Mouse (Mus musculus) activated CD4-positive, CD25-positive, alpha-beta regulatory T cell, adult 4 months (primary cell): ENCODE data around the gene Samd4b. TPM values are rescaled to one million over a fixed set of nuclear protein-coding genes. Genes with fewer than 3 reads are reported as not detected.
A peak's percentile ranks its signal among the peaks of the same experiment; 100 is the strongest.

ENCODE experiments used
- ATAC-seq: one replicate; pipeline ENCODE4 v1.8.0; 2017
- polyA plus RNA-seq, 2 experiments: library from polyadenylated mRNA; unstranded; fragments of 100-300 nt; shearing (Covaris generic); gene quantifications; one replicate each; pipeline ENCODE4 v1.2.1; 2017

Gene Samd4b
- polyA plus RNA-seq, 2 experiments from 2014 or later: 6.2 to 7.4 TPM

DNA sequence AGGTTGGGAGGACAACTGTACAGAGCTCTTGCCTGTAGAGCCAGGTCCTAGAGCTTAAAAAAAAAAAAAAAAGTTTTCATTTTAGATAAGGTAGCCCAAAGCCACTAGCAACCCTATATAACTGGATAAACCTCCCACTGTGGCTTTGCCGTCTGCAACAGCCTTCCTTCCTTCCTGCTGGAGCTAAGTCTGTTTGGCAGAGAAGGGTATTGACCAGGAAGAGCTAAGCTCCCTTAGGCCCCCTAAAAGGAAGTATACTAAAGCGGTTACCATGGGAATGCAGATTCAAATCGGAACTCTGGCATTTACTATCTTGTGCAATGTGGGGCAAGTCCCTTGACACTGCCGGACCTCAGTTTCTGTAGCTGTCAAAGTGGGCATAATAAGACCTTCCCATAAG is 155.3 kb downstream of the Samd4b start:
- ATAC-seq: no peak

DNA sequence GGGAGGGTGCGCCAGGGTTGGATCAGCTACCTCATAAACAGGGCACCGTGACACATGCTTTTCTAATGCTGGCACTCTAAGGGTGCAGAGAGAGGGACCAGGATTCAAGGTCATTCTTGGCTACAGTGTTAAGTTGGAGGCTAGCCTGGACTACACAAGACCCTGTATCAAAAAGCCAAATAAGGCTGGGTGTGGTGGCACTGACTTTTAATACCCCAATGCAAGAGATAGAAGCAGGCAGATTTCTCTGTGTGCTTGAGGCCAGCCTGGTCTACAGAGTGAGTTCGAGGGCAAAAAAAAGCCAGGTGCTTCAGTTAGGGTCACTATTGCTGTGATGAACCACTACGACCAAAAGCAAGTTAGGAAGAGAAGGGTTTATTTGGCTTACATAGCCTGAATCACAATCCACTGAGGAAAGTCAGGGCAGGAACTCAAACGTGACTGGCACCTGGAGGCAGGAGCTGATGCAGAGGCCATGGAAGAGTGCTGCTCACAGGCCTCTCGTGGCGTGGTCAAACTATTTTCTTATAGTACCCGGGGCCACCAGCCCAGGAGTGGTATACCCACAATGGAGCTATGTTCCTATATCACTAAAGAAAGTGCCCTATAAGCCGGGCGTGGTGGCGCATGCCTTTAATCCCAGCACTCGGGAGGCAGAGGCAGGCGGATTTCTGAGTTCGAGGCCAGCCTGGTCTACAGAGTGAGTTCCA is 156.0 kb downstream of the Samd4b start:
- no peak for ATAC-seq

DNA sequence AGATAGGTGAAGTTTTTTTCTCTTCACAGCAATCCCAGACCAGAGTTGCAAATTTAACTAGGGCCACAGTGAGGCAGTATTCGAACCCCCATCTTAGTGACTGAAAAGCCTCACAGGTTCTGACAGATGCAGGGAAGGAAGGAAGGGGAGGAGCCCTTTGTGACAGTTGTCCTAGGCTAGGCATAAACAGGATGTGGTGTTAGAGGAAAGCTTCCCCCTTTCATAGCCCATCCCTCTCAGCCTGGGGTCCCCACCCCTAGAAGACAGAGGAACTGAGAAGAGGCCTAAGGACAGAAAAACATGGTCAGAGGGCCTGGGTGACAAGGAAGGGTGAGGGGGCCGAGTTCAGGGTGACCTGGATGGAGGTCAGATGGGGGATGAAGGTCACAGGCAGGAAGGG is 157.2 kb downstream of the Samd4b start:
- ATAC-seq: peak; percentile 52

DNA sequence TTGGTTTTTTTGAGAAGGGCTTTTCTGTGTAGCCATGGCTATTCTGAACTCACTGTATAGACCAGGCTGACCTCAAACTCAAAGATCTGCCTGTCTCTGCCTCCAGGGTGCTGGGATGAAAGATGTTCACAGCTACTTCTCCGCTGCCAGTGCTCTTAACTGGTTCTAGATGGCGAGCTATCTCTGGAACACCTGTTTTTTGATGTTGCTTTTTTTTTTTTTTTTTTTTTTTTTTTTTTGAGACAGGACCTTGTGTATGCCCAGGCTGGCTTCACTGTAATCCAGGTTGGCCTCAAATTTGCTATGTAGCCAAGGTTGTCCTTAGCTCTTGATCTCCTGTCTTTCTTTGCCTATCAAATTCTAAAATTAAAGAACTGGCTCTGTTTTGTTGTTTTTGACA is 159.2 kb downstream of the Samd4b start:
- no peak for ATAC-seq

DNA sequence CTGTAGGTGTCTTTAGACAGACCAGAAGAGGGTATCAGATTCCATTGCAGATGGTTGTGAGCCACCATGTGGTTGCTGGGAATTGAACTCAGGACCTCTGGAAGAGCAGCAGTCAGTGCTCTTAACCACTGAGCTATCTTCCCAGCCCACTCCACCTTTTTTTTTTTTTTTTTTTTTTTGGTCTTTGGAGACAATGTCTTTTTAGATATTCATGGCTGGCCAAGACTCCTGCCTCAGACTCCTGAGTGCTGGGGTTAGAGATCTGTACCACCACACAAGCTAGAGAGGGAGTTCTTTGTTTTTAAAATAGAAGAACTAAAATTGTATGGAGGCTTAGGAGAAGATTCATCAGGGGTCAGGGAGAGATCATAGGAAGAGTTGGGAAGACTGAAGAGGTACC is 160.0 kb downstream of the Samd4b start:
- no peak for ATAC-seq

DNA sequence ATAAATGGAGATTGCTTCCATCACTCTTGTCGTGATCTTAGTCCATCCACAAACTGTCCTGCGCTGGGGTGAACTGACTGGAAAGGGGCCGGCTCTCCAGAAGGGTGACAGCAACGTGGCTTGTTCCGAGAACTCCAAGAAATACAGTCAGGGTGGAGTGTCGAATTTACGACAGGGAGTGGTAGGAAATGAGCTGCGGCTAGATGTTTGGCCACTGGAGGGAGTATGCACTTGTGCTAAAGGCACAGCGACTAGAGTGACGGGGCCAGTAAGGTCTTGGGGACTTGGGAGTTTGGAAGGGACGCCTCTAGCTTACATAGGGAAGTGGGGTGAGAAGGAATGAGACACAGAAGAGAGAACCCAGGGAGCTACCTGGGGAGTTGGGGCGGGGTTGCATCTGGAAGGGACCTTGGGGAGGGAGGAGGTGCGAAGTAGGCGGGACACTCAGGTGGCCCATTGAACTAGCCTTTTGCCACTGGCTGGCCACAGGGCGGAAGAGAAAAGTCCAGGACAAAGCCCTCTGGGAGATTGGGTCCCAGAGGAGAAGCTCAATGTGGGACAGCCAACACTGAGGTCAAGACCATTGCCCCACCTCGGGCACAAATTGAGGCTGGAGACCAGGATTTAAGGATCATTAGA is 160.9 kb downstream of the Samd4b start, which contains the start of gene Gmfg:
TSS of gene Gmfg (plus strand) at position 516 of the 639 bp plus-strand sequence.
- ATAC-seq: peak; percentile 40

DNA sequence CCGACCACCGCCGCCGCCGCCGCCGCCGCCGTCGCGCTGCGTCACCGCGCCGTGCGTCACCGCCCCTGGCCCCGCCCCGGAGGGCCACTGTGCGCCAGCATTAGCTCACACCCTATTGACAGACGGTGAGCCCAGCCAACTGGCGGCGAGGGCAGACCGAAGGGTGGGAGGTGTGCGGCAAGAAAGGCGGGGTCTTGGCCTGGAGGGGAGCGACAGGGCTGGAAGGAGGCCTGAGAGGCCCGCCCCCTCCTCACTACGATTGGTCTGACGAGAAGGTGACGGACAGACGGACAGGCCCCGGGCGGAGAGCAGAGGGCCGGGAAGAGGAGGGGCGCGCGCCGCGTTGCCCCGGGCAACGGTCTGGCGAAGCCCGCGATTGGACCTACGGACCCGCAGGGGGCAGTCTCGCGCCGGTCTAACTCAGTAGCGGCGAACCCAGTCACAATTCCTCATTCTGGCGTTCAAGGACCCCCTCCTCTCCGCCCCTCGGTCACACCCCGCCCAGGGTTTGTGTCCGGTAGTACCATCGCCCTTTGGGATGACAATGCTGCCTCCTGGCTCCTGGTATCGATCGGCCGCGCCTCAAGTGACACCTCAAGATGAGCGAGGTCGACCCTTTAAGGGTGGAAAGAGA is 161.6 kb downstream of the Samd4b start:
- ATAC-seq: peak; percentile 84

DNA sequence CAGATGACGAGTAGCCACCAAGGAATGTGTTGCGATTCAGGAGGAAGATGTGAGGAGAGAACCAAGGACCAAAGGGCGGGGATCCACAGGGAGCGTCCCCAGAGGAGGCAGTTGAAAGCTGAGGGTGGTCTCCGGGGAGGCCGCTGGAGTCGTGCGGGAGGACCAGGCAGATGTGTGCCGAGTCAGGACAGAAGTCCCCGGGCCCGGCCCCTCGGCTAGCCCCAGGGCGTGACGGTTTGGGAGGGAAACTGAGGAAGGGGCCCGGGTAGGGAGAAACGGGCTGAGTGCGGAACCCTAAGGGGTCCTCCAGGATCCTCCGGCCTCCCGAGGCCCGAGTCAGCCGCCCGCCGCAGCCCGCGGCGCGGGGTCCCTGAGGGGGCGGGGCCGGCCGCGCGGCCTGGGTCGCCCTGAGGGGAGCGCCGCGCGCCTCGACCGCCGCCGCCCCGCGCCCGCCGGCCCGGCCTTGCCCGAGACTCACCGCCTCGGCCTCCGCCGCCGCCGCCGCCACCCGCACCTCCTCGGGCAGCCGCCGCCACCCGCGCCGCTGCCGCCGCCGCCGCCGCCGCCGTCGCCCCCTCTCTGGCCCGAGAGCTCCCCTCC is 162.2 kb downstream of the Samd4b start:
- no peak for ATAC-seq

DNA sequence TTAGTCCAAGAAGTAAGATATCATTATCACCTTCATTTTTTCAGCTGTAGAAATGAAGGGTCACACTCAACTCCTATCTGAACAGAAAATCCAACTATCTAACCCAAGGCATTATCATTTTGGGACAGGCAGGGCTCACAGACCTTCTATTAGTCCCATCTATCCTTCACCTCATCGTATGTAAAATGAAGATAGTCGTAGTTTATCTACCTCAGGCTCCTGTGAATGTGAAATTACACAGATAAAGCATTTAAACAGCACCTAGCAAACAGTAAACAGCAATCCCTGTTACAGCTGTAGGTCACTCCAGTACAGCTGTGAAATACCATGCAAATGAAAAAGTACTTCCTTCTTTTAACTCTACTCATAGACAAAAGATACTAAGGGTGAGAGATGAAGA is 165.7 kb downstream of the Samd4b start:
- no peak for ATAC-seq

DNA sequence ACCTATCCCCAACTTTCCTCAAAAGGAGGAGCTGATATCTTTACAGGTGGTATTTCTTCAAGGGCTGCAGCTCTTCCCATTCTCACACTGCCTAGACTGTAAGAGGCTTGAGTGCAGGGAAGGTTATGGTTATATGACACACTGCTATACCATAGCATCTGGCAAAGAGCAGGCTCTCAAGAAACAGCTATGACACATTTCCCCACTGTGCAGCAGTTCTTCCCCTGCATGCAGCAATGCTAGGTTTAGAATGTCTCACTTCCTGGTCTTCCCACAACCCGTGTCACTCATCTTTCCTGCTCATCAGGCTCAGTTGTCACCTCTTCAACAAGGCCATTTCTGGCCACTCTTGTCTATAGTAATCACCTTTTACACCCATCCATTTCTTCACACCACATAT is 167.4 kb downstream of the Samd4b start:
- no peak for ATAC-seq

DNA sequence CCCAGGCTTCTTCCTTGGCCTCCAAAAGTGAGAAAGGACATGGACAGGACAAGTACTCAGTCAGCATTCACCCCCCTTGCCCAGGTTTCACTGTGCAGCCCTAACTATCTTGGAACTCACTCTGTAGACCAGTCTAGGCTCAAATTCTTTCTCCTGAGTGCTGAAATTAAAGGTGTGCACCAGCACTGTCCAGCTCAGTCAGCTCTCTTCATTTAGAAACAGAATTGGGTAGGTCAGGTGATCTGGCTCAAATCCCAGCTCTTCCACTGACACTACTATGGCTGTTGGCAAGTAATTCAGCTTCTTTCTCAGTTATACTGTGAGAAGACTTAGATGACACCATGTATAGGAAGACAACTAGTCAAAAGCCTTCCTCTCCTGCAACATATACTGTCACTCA is 170.2 kb downstream of the Samd4b start:
- no peak for ATAC-seq

DNA sequence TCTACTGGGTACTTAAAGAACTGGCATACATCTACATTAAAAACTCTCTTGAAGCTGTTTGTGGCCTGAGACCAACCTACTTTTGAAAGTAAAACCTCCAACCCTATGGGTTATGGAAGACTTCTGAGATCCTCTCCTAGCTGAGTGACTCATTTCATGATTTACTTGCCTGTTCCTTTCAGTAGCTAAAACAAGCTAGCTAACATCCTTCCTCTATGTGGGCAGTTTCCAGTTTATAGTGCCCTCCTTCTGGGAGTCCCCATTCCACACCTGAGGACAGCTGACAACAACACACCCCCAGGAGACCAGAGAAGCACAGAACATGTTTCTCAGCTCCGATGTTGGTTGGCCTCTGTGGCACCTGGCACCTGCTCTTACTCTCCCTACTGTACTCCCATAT is 174.9 kb downstream of the Samd4b start:
- no peak for ATAC-seq

DNA sequence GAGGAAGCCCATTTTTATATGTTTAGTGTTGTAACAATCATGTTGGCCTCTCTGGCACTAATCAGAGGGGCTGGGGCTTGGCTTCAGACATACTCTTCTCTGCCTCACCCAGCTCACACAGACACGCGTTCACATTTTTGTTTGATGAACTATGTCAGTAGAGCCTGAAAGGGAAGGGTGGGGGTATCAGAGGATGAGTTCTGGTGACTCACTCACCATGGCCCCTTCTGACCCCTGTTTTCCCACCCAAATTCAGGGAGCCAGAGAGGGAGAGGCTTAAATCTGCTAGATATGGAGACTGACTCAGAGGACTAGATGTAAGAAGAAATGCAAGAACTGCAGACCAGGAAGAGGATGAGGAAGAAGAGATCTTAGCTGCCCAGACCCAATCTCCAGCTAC is 178.5 kb downstream of the Samd4b start:
- ATAC-seq: no peak

DNA sequence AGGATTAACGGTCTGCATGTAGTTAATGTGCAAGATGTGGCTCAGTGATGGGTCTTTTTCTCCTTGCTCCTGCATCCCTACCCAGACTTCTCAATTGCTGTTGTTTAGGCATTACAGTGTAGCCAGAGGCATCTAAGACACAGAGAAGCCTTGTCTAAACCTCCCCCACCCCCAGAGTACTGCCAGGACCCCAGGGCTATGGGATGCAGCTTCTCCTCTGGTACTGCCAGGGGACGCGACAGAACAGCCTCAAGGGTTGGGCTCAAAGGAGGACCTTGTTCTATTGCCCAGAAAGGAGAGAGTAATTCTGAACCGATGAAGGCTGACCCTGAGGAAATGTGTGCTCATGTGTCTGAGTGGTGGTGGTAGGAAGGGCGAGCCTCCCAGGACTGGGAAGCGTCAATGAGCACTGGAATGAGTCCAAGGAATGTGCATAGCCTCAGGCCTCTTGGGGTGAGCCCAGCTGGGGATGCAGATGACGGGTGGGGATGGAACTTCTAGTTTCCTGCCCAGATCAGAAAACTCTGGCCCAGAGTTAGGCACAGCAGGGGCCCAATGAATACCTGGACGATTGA is 179.8 kb downstream of the Samd4b start:
- ATAC-seq: no peak

DNA sequence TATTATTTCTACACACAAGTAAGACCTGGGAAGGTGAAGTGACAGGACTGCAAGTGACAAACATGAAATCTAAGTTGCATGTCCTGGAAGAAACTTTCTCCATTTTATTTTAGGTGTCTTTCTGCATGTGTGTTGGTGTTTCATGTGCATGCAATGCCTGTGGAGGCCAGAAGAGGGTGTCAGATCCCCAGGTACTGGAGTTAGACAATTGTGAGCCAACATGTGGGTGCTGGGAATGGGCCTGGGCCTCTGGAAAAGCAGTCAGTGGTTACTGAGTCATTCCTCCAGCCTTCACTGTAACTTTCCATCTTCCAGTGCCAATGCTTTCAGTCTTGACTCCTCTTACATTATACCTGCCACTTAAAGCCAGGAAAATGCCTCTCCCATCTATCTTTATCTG is 180.6 kb downstream of the Samd4b start:
- no peak for ATAC-seq

DNA sequence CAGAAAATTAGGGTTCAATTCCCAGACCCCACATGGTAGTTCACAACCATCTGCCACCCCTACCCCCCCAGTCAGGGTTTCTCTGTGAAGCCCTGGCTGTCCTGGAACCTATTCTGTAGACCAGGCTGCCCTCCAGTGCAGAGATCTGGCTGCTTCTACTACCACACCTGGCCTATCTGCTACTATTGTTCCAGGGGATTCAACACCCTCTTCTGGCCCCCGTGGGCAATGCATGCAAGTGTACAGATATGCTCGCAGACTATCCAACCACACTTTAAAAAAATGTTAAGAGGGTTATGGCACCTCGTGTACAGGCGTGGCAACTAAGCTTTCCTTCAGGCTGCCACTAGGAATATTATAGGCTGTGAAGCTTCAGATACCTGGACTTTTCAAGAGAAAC is 185.1 kb downstream of the Samd4b start:
- ATAC-seq: no peak

DNA sequence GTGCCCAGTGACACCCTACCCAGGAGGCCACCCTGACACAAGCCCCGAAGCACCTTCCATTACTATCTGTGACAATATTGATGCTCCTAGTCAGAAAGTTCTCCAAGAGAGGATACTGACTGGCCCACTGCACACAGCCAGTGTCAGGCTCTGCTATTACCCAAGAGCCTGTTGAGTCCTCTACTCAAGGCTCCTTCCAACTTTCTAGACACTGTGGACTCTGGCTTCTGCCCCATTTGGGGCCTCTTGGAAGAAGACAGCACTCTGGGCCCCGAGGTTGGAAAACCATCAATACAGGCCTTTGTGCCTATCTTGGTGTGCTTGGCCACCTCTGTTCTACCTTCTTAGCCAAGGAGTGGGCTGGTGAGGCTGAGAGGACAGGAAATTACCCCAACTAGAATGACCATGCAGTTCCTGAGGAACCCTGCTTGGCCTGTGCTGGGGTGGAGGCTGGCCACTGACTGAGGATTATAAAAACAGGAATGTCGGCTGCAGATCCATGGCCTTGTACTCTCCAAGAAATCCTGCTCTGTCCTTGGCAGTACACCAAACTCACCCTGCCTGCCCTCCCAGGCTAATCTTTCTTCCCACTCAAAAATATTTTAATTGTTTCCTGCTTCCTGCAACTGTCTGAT is 187.0 kb downstream of the Samd4b start:
- ATAC-seq: no peak

DNA sequence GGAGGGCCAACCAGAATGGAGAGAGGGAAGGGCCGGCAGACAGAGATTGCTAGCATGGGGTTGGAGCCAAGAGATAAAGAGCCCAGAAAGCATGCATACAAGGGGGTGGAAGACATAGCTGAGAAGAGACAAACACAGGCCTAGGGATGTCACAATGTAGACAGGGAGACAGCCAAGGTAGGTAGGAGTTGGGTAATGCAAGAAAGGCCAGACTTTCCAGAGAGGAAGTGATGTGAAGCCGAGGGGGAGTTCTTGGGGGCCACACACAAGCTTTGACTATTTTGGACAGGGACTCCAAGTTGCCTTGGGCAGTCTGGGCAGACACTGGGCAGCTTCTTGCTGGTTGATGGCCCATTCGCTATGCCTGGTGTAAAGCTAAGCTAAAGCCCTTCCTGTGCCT is 196.0 kb downstream of the Samd4b start:
- ATAC-seq: no peak

DNA sequence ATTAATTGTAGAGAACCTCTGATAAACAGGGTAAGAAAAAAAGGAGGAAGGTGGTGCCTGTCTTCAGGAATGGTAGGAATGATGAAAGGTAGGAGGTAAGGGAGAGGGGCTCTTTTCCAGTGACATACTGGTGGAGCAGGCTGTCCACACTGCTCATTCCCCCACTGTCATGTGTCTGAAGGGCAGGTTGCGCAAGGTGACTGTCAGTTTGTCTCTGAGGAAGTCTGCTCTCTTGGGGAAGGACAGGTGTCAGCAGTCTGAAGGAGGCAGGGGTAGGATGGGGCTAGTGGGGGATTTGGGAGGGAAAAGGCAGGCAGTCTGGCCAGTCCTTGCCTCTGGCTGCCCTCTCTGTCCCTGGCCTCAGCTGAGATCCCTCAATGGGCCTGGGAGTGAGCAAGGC is 196.9 kb downstream of the Samd4b start:
- no peak for ATAC-seq

DNA sequence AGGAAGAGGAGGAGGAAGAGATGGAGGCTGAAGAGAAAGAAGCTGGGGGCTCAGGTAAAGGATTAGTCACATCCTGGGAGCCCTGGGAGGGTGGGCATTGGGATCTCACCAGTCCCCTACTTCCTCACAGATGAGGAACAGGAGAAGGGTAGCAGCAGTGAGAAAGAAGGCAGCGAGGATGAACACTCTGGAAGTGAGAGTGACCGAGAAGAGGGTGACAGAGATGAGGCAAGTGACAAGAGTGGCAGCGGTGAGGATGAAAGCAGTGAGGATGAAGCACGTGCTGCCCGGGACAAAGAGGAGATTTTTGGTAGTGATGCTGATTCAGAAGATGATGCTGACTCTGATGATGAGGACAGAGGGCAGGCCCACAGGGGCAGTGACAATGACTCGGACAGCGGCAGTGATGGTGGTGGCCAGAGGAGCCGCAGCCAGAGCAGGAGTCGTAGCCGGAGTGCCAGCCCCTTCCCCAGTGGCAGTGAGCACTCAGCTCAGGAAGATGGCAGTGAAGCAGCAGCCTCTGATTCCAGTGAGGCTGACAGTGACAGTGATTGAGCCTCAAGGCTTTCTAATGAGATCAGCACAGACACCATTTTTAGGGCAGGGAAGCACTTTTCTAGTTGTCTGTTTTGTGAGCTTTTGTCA is 199.1 kb downstream of the Samd4b start:
- no peak for ATAC-seq

DNA sequence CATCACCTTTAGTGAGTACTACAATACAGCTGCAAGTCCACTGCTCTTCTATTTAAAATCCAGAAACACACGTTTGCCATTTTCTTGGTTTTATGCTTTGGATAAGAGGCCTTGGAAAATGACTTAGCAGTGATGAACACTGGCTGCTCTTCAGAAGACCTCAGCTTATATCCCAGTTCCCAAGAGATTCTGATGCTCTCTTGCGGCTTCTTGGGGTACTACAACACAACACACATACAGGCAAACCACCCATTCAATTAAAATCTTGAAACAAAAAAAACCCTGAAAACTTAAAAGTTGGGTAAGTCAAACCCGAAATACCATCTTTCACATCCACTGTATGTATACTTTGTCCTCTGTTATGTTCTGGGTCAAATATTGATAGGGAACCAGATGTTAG is 199.9 kb downstream of the Samd4b start:
- ATAC-seq: no peak

DNA sequence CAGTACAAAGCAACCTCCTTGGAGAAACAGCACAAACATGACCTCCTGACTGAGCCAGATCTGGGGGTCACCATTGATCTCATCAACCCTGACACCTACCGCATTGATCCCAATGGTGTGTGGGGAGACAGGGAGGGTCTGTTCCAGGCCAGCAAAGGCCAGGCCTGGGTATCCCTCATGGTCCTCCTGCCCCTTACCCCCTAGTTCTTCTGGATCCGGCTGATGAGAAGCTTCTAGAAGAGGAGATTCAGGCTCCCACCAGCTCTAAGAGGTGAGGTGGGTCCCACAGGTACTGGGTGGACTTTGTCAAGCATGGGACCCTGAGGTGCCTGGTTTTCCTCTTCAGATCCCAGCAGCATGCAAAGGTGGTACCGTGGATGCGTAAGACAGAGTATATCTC is 202.5 kb downstream of the Samd4b start:
- ATAC-seq: no peak
